Mouse (Mus musculus): ENCODE measurements around the gene Ptprd. TPM values are rescaled to one million over a fixed set of nuclear protein-coding genes. Genes with fewer than 3 reads are reported as not detected.

Gene Ptprd
- total RNA-seq, 1 experiment = 1.3 TPM

DNA sequence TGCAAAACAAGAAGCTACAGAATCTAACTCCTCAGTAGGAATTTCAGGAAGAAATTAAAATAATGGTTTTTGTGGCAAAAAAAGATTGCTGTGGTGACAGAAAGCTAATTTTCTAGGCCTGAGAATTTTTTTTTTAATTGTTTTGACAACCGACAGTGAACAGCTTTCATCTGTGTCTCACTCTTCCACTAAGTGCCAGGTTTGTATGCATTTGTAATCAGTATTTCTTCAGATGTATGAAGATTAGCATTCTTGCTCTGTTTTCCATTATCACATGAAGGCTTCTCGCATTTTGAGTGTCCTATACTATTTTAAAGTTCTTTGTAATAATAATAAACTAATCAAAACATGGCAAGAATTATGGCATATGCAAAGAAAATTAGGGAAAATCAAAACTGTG lies 513.5 kb downstream of the Ptprd start:
- TF ChIP-seq HCFC1 (IDR thresholded peaks at IDR 0.05; ENCODE audit: borderline replicate concordance, insufficient read depth, low read length) (no peak), MAFK (IDR thresholded peaks at IDR 0.05; ENCODE audit: insufficient read depth, low read depth, low read length) (no peak), CHD2 (IDR thresholded peaks at IDR 0.05; ENCODE audit: low read depth, low read length) (no peak), ZC3H11A (IDR thresholded peaks at IDR 0.05; ENCODE audit: borderline replicate concordance, low read depth, low read length) (no peak), ZNF384 (IDR thresholded peaks at IDR 0.05; ENCODE audit: low read depth, low read length) (no peak)
- no peak for DNase-seq (ENCODE audit: low read depth, low spot score)
- H3K27ac ChIP-seq (ENCODE audit: insufficient read depth, low read depth, low read length, poor library complexity, severe bottlenecking) = no peak overlapping the region
- no peaks in the 10 kb centered on the region for H3K4me1 ChIP-seq (ENCODE audit: control insufficient read depth in 2 of 2, insufficient read depth in 2 of 2, low read length in 2 of 2, poor library complexity in 1 of 2)
- H3K4me3 ChIP-seq (ENCODE audit: insufficient read depth in 1 of 2, low read depth in 1 of 2, low read length in 2 of 2, poor library complexity in 1 of 2, severe bottlenecking in 1 of 2) = no peak overlapping the region
- in situ Hi-C loops (cut with MboI; ENCODE audit: low sequenced_read_pairs in 2 of 2, unreplicated experiment in 2 of 2) = no loop called here
- no peaks in the 10 kb centered on the region for H3K9me3 ChIP-seq (ENCODE audit: control insufficient read depth, insufficient read depth, low read depth, low read length)
- no peak overlapping the region for H3K9ac ChIP-seq (ENCODE audit: insufficient read depth, low read depth, low read length, poor library complexity, severe bottlenecking)
- no peaks in the 10 kb centered on the region for H3K36me3 ChIP-seq (ENCODE audit: control insufficient read depth, insufficient read depth, low read length, poor library complexity, severe bottlenecking)

DNA sequence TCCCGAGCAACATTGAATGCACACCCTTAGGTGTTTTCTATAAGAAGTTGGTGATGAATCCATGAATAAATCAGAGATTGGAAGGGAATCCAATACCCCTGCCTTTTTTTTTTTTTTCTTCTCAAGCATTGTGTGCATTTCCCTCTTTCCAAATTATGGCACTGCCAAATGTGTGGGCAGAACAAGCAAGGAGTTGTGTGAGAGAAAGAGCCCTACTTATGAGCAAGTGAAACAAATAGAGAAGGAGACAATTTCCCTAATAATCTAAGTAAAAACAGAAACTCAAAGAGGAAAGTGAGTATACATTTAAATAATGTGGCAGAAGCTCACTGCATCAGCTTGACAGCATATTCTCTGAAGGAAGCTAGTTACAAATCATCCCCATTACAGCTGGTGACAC lies 536.0 kb downstream of the Ptprd start:
- Histone ChIP-seq H3K9me3 (ENCODE audit: control insufficient read depth, insufficient read depth, low read depth, low read length) (no peaks in the 10 kb centered on the region), H3K4me3 (ENCODE audit: insufficient read depth in 1 of 2, low read depth in 1 of 2, low read length in 2 of 2, poor library complexity in 1 of 2, severe bottlenecking in 1 of 2) (no peak overlapping the region), H3K4me1 (ENCODE audit: control insufficient read depth in 2 of 2, insufficient read depth in 2 of 2, low read length in 2 of 2, poor library complexity in 1 of 2) (no peaks in the 10 kb centered on the region), H3K27ac (ENCODE audit: insufficient read depth, low read depth, low read length, poor library complexity, severe bottlenecking) (no peak overlapping the region), H3K36me3 (ENCODE audit: control insufficient read depth, insufficient read depth, low read length, poor library complexity, severe bottlenecking) (no peaks in the 10 kb centered on the region), H3K9ac (ENCODE audit: insufficient read depth, low read depth, low read length, poor library complexity, severe bottlenecking) (no peak overlapping the region)
- no peak for DNase-seq (ENCODE audit: low read depth, low spot score)
- TF ChIP-seq MAFK (IDR thresholded peaks at IDR 0.05; ENCODE audit: insufficient read depth, low read depth, low read length) (no peak), ZNF384 (IDR thresholded peaks at IDR 0.05; ENCODE audit: low read depth, low read length) (no peak), HCFC1 (IDR thresholded peaks at IDR 0.05; ENCODE audit: borderline replicate concordance, insufficient read depth, low read length) (no peak), ZC3H11A (IDR thresholded peaks at IDR 0.05; ENCODE audit: borderline replicate concordance, low read depth, low read length) (no peak), CHD2 (IDR thresholded peaks at IDR 0.05; ENCODE audit: low read depth, low read length) (no peak)
- in situ Hi-C loops (cut with MboI; ENCODE audit: low sequenced_read_pairs in 2 of 2, unreplicated experiment in 2 of 2) = no loop called here

DNA sequence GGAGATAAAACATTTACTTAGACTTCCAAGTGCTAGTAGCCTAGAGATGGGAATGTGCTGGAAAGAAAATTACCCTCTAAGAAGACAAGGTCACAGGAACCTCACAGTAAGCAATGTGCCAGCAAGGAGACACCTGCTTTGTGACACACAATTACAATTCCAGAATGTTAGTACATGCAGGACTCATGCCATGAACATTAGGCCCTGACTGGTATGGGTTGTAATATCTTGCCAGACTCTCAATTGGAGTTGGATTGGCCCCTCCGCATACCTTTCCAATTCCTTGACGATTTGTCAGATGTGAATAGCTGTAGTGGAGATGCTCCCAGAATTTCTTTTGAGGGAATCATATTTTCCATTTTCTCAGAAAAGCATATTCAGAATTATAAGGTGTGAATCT lies 547.0 kb downstream of the Ptprd start:
- H3K9me3 ChIP-seq (ENCODE audit: control insufficient read depth, insufficient read depth, low read depth, low read length) = no peaks in the 10 kb centered on the region
- H3K36me3 ChIP-seq (ENCODE audit: control insufficient read depth, insufficient read depth, low read length, poor library complexity, severe bottlenecking) = no peaks in the 10 kb centered on the region
- no peak for DNase-seq (ENCODE audit: low read depth, low spot score)
- no peak overlapping the region for H3K27ac ChIP-seq (ENCODE audit: insufficient read depth, low read depth, low read length, poor library complexity, severe bottlenecking)
- no peak for TF ChIP-seq CHD2 (IDR thresholded peaks at IDR 0.05; ENCODE audit: low read depth, low read length)
- TF ChIP-seq HCFC1 (IDR thresholded peaks at IDR 0.05; ENCODE audit: borderline replicate concordance, insufficient read depth, low read length) = no peak
- no peak for TF ChIP-seq MAFK (IDR thresholded peaks at IDR 0.05; ENCODE audit: insufficient read depth, low read depth, low read length)
- no peak for TF ChIP-seq ZC3H11A (IDR thresholded peaks at IDR 0.05; ENCODE audit: borderline replicate concordance, low read depth, low read length)
- TF ChIP-seq ZNF384 (IDR thresholded peaks at IDR 0.05; ENCODE audit: low read depth, low read length) = no peak
- no peak overlapping the region for H3K9ac ChIP-seq (ENCODE audit: insufficient read depth, low read depth, low read length, poor library complexity, severe bottlenecking)
- H3K4me1 ChIP-seq (ENCODE audit: control insufficient read depth in 2 of 2, insufficient read depth in 2 of 2, low read length in 2 of 2, poor library complexity in 1 of 2) = no peaks in the 10 kb centered on the region
- in situ Hi-C loops (cut with MboI; ENCODE audit: low sequenced_read_pairs in 2 of 2, unreplicated experiment in 2 of 2) = no loop called here
- H3K4me3 ChIP-seq (ENCODE audit: insufficient read depth in 1 of 2, low read depth in 1 of 2, low read length in 2 of 2, poor library complexity in 1 of 2, severe bottlenecking in 1 of 2) = no peak overlapping the region

DNA sequence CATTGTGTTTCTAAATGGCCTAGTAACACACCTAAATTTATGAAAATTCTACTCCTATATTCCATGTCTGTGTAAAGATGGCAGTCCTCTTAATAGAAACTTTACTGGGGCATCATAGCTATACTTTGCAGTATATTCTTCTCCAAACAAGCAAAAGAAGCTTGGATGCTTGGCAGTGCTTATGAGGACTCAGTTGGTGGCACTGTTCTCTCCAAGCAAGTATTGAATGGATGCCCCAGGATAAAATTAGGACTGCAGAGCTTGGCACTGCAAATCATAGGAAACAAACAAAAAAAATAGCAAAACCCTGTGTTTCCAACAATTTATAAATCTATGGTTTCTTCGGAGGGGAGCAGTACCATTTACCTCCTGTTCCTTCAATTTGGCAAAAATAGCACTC lies 549.5 kb downstream of the Ptprd start:
- no peak for TF ChIP-seq HCFC1 (IDR thresholded peaks at IDR 0.05; ENCODE audit: borderline replicate concordance, insufficient read depth, low read length)
- no peak overlapping the region for H3K4me3 ChIP-seq (ENCODE audit: insufficient read depth in 1 of 2, low read depth in 1 of 2, low read length in 2 of 2, poor library complexity in 1 of 2, severe bottlenecking in 1 of 2)
- no peak overlapping the region for H3K27ac ChIP-seq (ENCODE audit: insufficient read depth, low read depth, low read length, poor library complexity, severe bottlenecking)
- no peaks in the 10 kb centered on the region for H3K4me1 ChIP-seq (ENCODE audit: control insufficient read depth in 2 of 2, insufficient read depth in 2 of 2, low read length in 2 of 2, poor library complexity in 1 of 2)
- H3K9ac ChIP-seq (ENCODE audit: insufficient read depth, low read depth, low read length, poor library complexity, severe bottlenecking) = no peak overlapping the region
- no peaks in the 10 kb centered on the region for H3K36me3 ChIP-seq (ENCODE audit: control insufficient read depth, insufficient read depth, low read length, poor library complexity, severe bottlenecking)
- no peaks in the 10 kb centered on the region for H3K9me3 ChIP-seq (ENCODE audit: control insufficient read depth, insufficient read depth, low read depth, low read length)
- DNase-seq (ENCODE audit: low read depth, low spot score) = no peak
- in situ Hi-C loops (cut with MboI; ENCODE audit: low sequenced_read_pairs in 2 of 2, unreplicated experiment in 2 of 2) = no loop called here

DNA sequence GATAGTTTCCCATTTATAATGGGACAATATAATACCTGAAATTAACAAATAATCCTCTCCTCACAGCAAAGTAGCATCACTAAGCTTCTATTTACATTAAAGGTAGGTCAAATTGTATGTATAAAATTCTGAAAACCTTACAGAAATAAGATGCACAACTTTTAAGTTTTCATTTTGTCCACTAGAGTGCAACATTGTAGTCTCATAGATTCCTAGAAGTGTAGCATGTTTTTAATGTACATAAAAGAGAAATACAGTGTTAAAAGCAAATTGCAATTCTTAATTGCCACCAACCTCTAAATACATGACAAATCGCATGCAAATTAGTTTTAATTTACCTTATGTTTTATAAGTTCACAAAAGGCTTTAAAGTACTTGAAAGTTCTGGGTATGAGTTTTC lies 556.1 kb downstream of the Ptprd start:
- TF ChIP-seq ZC3H11A (IDR thresholded peaks at IDR 0.05; ENCODE audit: borderline replicate concordance, low read depth, low read length) (no peak), HCFC1 (IDR thresholded peaks at IDR 0.05; ENCODE audit: borderline replicate concordance, insufficient read depth, low read length) (no peak)
- H3K9me3 ChIP-seq (ENCODE audit: control insufficient read depth, insufficient read depth, low read depth, low read length) = no peaks in the 10 kb centered on the region
- no peak overlapping the region for H3K27ac ChIP-seq (ENCODE audit: insufficient read depth, low read depth, low read length, poor library complexity, severe bottlenecking)
- H3K4me3 ChIP-seq (ENCODE audit: insufficient read depth in 1 of 2, low read depth in 1 of 2, low read length in 2 of 2, poor library complexity in 1 of 2, severe bottlenecking in 1 of 2) = no peak overlapping the region
- no peaks in the 10 kb centered on the region for H3K4me1 ChIP-seq (ENCODE audit: control insufficient read depth in 2 of 2, insufficient read depth in 2 of 2, low read length in 2 of 2, poor library complexity in 1 of 2)
- no peaks in the 10 kb centered on the region for H3K36me3 ChIP-seq (ENCODE audit: control insufficient read depth, insufficient read depth, low read length, poor library complexity, severe bottlenecking)
- DNase-seq (ENCODE audit: low read depth, low spot score) = no peak
- H3K9ac ChIP-seq (ENCODE audit: insufficient read depth, low read depth, low read length, poor library complexity, severe bottlenecking) = no peak overlapping the region
- in situ Hi-C loops (cut with MboI; ENCODE audit: low sequenced_read_pairs in 2 of 2, unreplicated experiment in 2 of 2) = no loop called here
